Mouse (Mus musculus): ENCODE results near the gene Nmnat2. TPM values are rescaled to one million over a fixed set of nuclear protein-coding genes. Genes with fewer than 3 reads are reported as not detected.

Nmnat2 gene
- polyA plus RNA-seq, 1 experiment from 2014 or later = 1.3 TPM

GRCm38 (mm10) chr1:152999983-153000382 lies 45.2 kb downstream of the Nmnat2 start:
- Histone ChIP-seq H3K9me3 (ENCODE audit: control insufficient read depth, low read length) (no peaks in the 10 kb centered on the region), H3K27ac (ENCODE audit: low read length) (no peak overlapping the region), H3K36me3 (ENCODE audit: control insufficient read depth, insufficient read depth, low read length) (no peaks in the 10 kb centered on the region), H3K27me3 (replicated peaks; ENCODE audit: control insufficient read depth, insufficient read depth, low read length) (no peaks in the 10 kb centered on the region), H3K4me1 (ENCODE audit: control insufficient read depth, insufficient read depth, low read length) (no peaks in the 10 kb centered on the region), H3K4me3 (ENCODE audit: low read length) (no peak overlapping the region), H3K9ac (ENCODE audit: low read depth, low read length) (no peak overlapping the region), H3K4me2 (ENCODE audit: low read depth, low read length) (no peak overlapping the region)
- WGBS = 77% methylated on average over 8 of the region's 8 CpGs
- no peak for ATAC-seq

GRCm38 (mm10) chr1:153000486-153001228 lies 45.9 kb downstream of the Nmnat2 start:
- H3K27me3 ChIP-seq (replicated peaks; ENCODE audit: control insufficient read depth, insufficient read depth, low read length) = no peaks in the 10 kb centered on the region
- H3K4me1 ChIP-seq (ENCODE audit: control insufficient read depth, insufficient read depth, low read length) = no peaks in the 10 kb centered on the region
- H3K9ac ChIP-seq (ENCODE audit: low read depth, low read length) = no peak overlapping the region
- H3K36me3 ChIP-seq (ENCODE audit: control insufficient read depth, insufficient read depth, low read length) = no peaks in the 10 kb centered on the region
- H3K4me3 ChIP-seq (ENCODE audit: low read length) = no peak overlapping the region
- no peak overlapping the region for H3K27ac ChIP-seq (ENCODE audit: low read length)
- ATAC-seq = no peak
- WGBS = 83% methylated on average over 6 of the region's 6 CpGs
- no peak overlapping the region for H3K4me2 ChIP-seq (ENCODE audit: low read depth, low read length)
- no peaks in the 10 kb centered on the region for H3K9me3 ChIP-seq (ENCODE audit: control insufficient read depth, low read length)

- Histone ChIP-seq H3K9ac (ENCODE audit: low read depth, low read length) (no peak overlapping the region), H3K4me2 (ENCODE audit: low read depth, low read length) (no peak overlapping the region), H3K27ac (ENCODE audit: low read length) (no peak overlapping the region), H3K4me1 (ENCODE audit: control insufficient read depth, insufficient read depth, low read length) (no peaks in the 10 kb centered on the region), H3K4me3 (ENCODE audit: low read length) (no peak overlapping the region), H3K36me3 (ENCODE audit: control insufficient read depth, insufficient read depth, low read length) (no peaks in the 10 kb centered on the region), H3K9me3 (ENCODE audit: control insufficient read depth, low read length) (no peaks in the 10 kb centered on the region), H3K27me3 (replicated peaks; ENCODE audit: control insufficient read depth, insufficient read depth, low read length) (no peaks in the 10 kb centered on the region)
- 70% methylated on average over 11 of the region's 11 CpGs for WGBS
- ATAC-seq = no peak
Measured at GRCm38 (mm10) chr1:153002295-153003050, 47.7 kb downstream of the Nmnat2 start.

- ATAC-seq = no peak
- no peaks in the 10 kb centered on the region for H3K27me3 ChIP-seq (replicated peaks; ENCODE audit: control insufficient read depth, insufficient read depth, low read length)
- H3K4me3 ChIP-seq (ENCODE audit: low read length) = no peak overlapping the region
- no peak overlapping the region for H3K9ac ChIP-seq (ENCODE audit: low read depth, low read length)
- H3K4me1 ChIP-seq (ENCODE audit: control insufficient read depth, insufficient read depth, low read length) = no peaks in the 10 kb centered on the region
- H3K4me2 ChIP-seq (ENCODE audit: low read depth, low read length) = no peak overlapping the region
- H3K36me3 ChIP-seq (ENCODE audit: control insufficient read depth, insufficient read depth, low read length) = no peaks in the 10 kb centered on the region
- no peak overlapping the region for H3K27ac ChIP-seq (ENCODE audit: low read length)
- no peaks in the 10 kb centered on the region for H3K9me3 ChIP-seq (ENCODE audit: control insufficient read depth, low read length)
- 88% methylated on average over 2 of the region's 2 CpGs for WGBS
Measured at GRCm38 (mm10) chr1:153004472-153004871, 49.7 kb downstream of the Nmnat2 start.

GRCm38 (mm10) chr1:153006054-153006453 lies 51.3 kb downstream of the Nmnat2 start:
- ATAC-seq = no peak
- WGBS = 56% methylated on average over 5 of the region's 5 CpGs
- no peaks in the 10 kb centered on the region for H3K36me3 ChIP-seq (ENCODE audit: control insufficient read depth, insufficient read depth, low read length)
- no peak overlapping the region for H3K4me2 ChIP-seq (ENCODE audit: low read depth, low read length)
- H3K9ac ChIP-seq (ENCODE audit: low read depth, low read length) = no peak overlapping the region
- H3K4me3 ChIP-seq (ENCODE audit: low read length) = no peak overlapping the region
- no peaks in the 10 kb centered on the region for H3K4me1 ChIP-seq (ENCODE audit: control insufficient read depth, insufficient read depth, low read length)
- H3K9me3 ChIP-seq (ENCODE audit: control insufficient read depth, low read length) = no peaks in the 10 kb centered on the region
- no peaks in the 10 kb centered on the region for H3K27me3 ChIP-seq (replicated peaks; ENCODE audit: control insufficient read depth, insufficient read depth, low read length)
- no peak overlapping the region for H3K27ac ChIP-seq (ENCODE audit: low read length)

- Histone ChIP-seq H3K9ac (ENCODE audit: low read depth, low read length) (no peak overlapping the region), H3K27me3 (replicated peaks; ENCODE audit: control insufficient read depth, insufficient read depth, low read length) (no peaks in the 10 kb centered on the region), H3K4me2 (ENCODE audit: low read depth, low read length) (no peak overlapping the region), H3K4me1 (ENCODE audit: control insufficient read depth, insufficient read depth, low read length) (no peaks in the 10 kb centered on the region), H3K27ac (ENCODE audit: low read length) (no peak overlapping the region), H3K9me3 (ENCODE audit: control insufficient read depth, low read length) (no peaks in the 10 kb centered on the region), H3K4me3 (ENCODE audit: low read length) (no peak overlapping the region), H3K36me3 (ENCODE audit: control insufficient read depth, insufficient read depth, low read length) (no peaks in the 10 kb centered on the region)
- 89% methylated on average over 4 of the region's 4 CpGs for WGBS
- no peak for ATAC-seq
Measured at GRCm38 (mm10) chr1:153006761-153007160, 52.0 kb downstream of the Nmnat2 start.

GRCm38 (mm10) chr1:153007292-153007691 lies 52.5 kb downstream of the Nmnat2 start:
- Histone ChIP-seq H3K36me3 (ENCODE audit: control insufficient read depth, insufficient read depth, low read length) (no peaks in the 10 kb centered on the region), H3K27ac (ENCODE audit: low read length) (no peak overlapping the region), H3K9me3 (ENCODE audit: control insufficient read depth, low read length) (no peaks in the 10 kb centered on the region), H3K4me1 (ENCODE audit: control insufficient read depth, insufficient read depth, low read length) (no peaks in the 10 kb centered on the region), H3K4me3 (ENCODE audit: low read length) (no peak overlapping the region), H3K4me2 (ENCODE audit: low read depth, low read length) (no peak overlapping the region), H3K9ac (ENCODE audit: low read depth, low read length) (no peak overlapping the region), H3K27me3 (replicated peaks; ENCODE audit: control insufficient read depth, insufficient read depth, low read length) (no peaks in the 10 kb centered on the region)
- WGBS = 76% methylated on average over 5 of the region's 5 CpGs
- ATAC-seq = no peak

- no peak for ATAC-seq
- WGBS = 87% methylated on average over 6 of the region's 6 CpGs
- Histone ChIP-seq H3K27me3 (replicated peaks; ENCODE audit: control insufficient read depth, insufficient read depth, low read length) (no peaks in the 10 kb centered on the region), H3K4me2 (ENCODE audit: low read depth, low read length) (no peak overlapping the region), H3K4me3 (ENCODE audit: low read length) (no peak overlapping the region), H3K36me3 (ENCODE audit: control insufficient read depth, insufficient read depth, low read length) (no peaks in the 10 kb centered on the region), H3K9ac (ENCODE audit: low read depth, low read length) (no peak overlapping the region), H3K27ac (ENCODE audit: low read length) (no peak overlapping the region), H3K9me3 (ENCODE audit: control insufficient read depth, low read length) (no peaks in the 10 kb centered on the region), H3K4me1 (ENCODE audit: control insufficient read depth, insufficient read depth, low read length) (no peaks in the 10 kb centered on the region)
Measured at GRCm38 (mm10) chr1:153007824-153008223, 53.0 kb downstream of the Nmnat2 start.

GRCm38 (mm10) chr1:153009338-153009737 lies 54.5 kb downstream of the Nmnat2 start:
- no peak for ATAC-seq
- peaks cover 2% of the 10 kb centered on the region; the same call in 1 of the 2 replicates for H3K4me1 ChIP-seq (ENCODE audit: control insufficient read depth, insufficient read depth, low read length)
- H3K4me2 ChIP-seq (ENCODE audit: low read depth, low read length) = no peak overlapping the region
- H3K4me3 ChIP-seq (ENCODE audit: low read length) = no peak overlapping the region
- H3K36me3 ChIP-seq (ENCODE audit: control insufficient read depth, insufficient read depth, low read length) = no peaks in the 10 kb centered on the region
- H3K27ac ChIP-seq (ENCODE audit: low read length) = no peak overlapping the region
- 49% methylated on average over 9 of the region's 9 CpGs for WGBS
- no peak overlapping the region for H3K9ac ChIP-seq (ENCODE audit: low read depth, low read length)
- H3K27me3 ChIP-seq (replicated peaks; ENCODE audit: control insufficient read depth, insufficient read depth, low read length) = no peaks in the 10 kb centered on the region
- no peaks in the 10 kb centered on the region for H3K9me3 ChIP-seq (ENCODE audit: control insufficient read depth, low read length)

All from intestine, embryonic 16.5 days (tissue).